Mouse (Mus musculus) forebrain, embryonic 11.5 days (tissue): ENCODE measurements at regions not wholly inside any gene's neighbourhood (a gene's known extent, or its start where the extent isn't known, plus 50 kb on each side); places are given as distances from the start of the nearest gene placed in this dataset.

Experiments used
- ATAC-seq: fragments of 200-750 bp; cut with Nextera tagmentation; replicated peaks from 2 replicates; pipeline ENCODE4 v1.8.0; 2017; ENCODE audit warnings: moderate TSS enrichment; ENCODE audit not compliant: low FRiP score
- DNase-seq: peaks from one replicate; pipeline ENCODE4 v3.0.0-alpha.2; 2017; ENCODE audit warnings: low spot score
- H3K27ac ChIP-seq: fragments of 300-500 bp; sonication (generic); 2 replicates; pipeline ENCODE4 v1.5.1; 2014; ENCODE audit warnings: low read depth, low read length
- H3K27me3 ChIP-seq: fragments of 300-500 bp; sonication (generic); 2 replicates; pipeline ENCODE4 v1.6.1; 2014; ENCODE audit warnings: mild to moderate bottlenecking, low read length, mixed read lengths; ENCODE audit not compliant: control insufficient read depth, insufficient read depth
- H3K36me3 ChIP-seq: fragments of 300-500 bp; sonication (generic); 2 replicates; pipeline ENCODE4 v1.6.1; 2014; ENCODE audit warnings: mild to moderate bottlenecking, low read length, moderate library complexity, mixed read lengths; ENCODE audit not compliant: control insufficient read depth, insufficient read depth
- H3K4me1 ChIP-seq: fragments of 300-500 bp; sonication (generic); replicated peaks from 2 replicates; pipeline ENCODE4 v1.6.1; 2014; ENCODE audit warnings: low read length, mixed read lengths; ENCODE audit not compliant: control insufficient read depth, insufficient read depth
- H3K4me2 ChIP-seq: fragments of 300-500 bp; sonication (generic); 2 replicates; pipeline ENCODE4 v1.6.1; 2014; ENCODE audit warnings: low read depth, mild to moderate bottlenecking, low read length, moderate library complexity, mixed read lengths; ENCODE audit not compliant: severe bottlenecking
- H3K4me3 ChIP-seq: fragments of 300-500 bp; sonication (generic); 2 replicates; pipeline ENCODE4 v1.5.1; 2014; ENCODE audit warnings: low read depth, low read length
- H3K9ac ChIP-seq: fragments of 300-500 bp; sonication (generic); 2 replicates; pipeline ENCODE4 v1.6.1; 2014; ENCODE audit warnings: low read length
- H3K9me3 ChIP-seq: fragments of 300-500 bp; sonication (generic); 2 replicates; pipeline ENCODE4 v1.6.1; 2016; ENCODE audit warnings: low read length, mixed read lengths; ENCODE audit not compliant: control insufficient read depth
- whole genome bisulfite sequencing: fragments of 180-500 bp; shearing (Covaris S2); extraction: QIAGEN DNeasy Blood & Tissue Kit; methylation state at CpG from one replicate; pipeline ENCODE4 v1.1.7; 2014; 5-methylcytosine and 5-hydroxymethylcytosine counted together

DNA sequence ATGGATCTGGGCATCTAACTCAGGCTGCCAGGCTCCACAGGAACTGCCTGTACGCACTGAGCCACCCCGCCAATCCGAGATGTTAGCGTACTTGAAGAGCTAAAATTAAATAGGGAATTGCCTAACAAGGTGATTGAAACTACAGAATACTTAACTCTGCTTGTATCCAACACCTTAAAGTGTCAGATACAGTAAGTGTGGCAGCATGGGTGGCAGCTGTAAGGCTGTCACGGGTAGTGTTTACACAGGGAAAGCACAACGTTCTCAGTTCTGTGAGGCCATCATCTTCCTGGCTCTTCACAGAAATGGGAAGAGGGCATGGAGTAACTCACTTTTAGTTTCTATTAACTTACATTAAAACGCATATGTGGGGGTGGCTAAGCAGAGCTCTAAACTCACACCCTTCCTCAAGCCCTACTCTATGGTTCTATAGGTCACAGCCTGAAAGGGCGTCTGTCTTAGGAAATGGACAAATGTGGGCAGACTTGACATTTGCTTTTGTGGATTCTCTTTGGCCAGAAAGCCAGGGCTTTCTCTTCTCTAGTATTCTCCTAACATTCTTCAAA is 325.2 kb upstream of the Jarid2 start:
- no peak overlapping the region for H3K4me2 ChIP-seq
- H3K27me3 ChIP-seq = no peaks in the 10 kb centered on the region
- 0 out of 2 replicates have a peak, but pooled peaks cover 2% of the 10 kb centered on the region for H3K4me1 ChIP-seq
- DNase-seq (no peak), ATAC-seq (no peak)
- H3K27ac ChIP-seq = no peak overlapping the region
- H3K4me3 ChIP-seq = no peak overlapping the region
- whole genome bisulfite sequencing = 93% methylated on average over 8 of the region's 8 CpGs
- no peak overlapping the region for H3K9ac ChIP-seq
- H3K36me3 ChIP-seq = no peaks in the 10 kb centered on the region
- H3K9me3 ChIP-seq = no peaks in the 10 kb centered on the region

DNA sequence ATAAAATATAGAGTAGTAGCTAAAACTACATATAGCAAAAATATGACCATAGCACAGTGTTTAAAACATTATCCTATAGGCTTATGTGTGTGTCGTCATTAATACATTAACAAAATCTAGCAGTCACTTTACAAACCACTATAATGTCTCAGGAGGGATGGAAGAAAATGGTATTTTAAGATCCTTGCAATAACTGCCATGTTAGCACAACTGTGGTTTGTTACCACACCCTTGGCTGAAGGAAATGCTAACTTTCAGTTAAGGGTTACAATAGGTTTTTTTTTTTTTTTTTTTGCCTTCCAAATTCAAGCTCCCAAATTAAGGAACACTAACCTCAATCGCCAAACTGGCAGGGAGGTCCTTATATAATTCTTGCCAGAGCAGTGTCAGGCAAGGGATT is 322.0 kb upstream of the Jarid2 start:
- no peak overlapping the region for H3K4me2 ChIP-seq
- no peak overlapping the region for H3K27ac ChIP-seq
- no peaks in the 10 kb centered on the region for H3K4me1 ChIP-seq
- ATAC-seq = no peak
- DNase-seq = no peak
- H3K9me3 ChIP-seq = no peaks in the 10 kb centered on the region
- no peaks in the 10 kb centered on the region for H3K36me3 ChIP-seq
- no peaks in the 10 kb centered on the region for H3K27me3 ChIP-seq
- WGBS = 89% methylated on average over 2 of the region's 2 CpGs
- H3K9ac ChIP-seq = no peak overlapping the region
- H3K4me3 ChIP-seq = no peak overlapping the region

DNA sequence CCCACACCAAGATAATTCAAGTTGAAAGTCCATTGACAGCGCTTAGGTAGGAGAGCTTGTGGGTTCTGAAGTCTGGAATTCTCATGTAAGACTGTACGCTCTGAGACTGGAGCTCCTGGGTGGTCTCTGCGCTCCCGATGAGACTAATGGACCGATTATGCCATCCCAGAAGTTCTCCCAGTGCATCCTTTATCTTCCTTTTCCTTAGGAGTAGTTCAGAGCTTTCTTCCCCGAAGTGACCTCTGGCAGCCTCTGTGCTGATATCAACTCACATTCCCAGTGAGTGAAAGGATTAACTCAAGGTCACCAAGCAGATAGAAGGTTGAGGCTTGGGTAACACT is 320.7 kb upstream of the Jarid2 start:
- H3K9me3 ChIP-seq = no peaks in the 10 kb centered on the region
- no peak overlapping the region for H3K4me3 ChIP-seq
- no peaks in the 10 kb centered on the region for H3K36me3 ChIP-seq
- no peak overlapping the region for H3K4me2 ChIP-seq
- H3K27ac ChIP-seq = no peak overlapping the region
- 84% methylated on average over 6 of the region's 6 CpGs for WGBS
- H3K9ac ChIP-seq = no peak overlapping the region
- H3K27me3 ChIP-seq = no peaks in the 10 kb centered on the region
- H3K4me1 ChIP-seq = no peaks in the 10 kb centered on the region
- no peak for ATAC-seq
- no peak for DNase-seq

DNA sequence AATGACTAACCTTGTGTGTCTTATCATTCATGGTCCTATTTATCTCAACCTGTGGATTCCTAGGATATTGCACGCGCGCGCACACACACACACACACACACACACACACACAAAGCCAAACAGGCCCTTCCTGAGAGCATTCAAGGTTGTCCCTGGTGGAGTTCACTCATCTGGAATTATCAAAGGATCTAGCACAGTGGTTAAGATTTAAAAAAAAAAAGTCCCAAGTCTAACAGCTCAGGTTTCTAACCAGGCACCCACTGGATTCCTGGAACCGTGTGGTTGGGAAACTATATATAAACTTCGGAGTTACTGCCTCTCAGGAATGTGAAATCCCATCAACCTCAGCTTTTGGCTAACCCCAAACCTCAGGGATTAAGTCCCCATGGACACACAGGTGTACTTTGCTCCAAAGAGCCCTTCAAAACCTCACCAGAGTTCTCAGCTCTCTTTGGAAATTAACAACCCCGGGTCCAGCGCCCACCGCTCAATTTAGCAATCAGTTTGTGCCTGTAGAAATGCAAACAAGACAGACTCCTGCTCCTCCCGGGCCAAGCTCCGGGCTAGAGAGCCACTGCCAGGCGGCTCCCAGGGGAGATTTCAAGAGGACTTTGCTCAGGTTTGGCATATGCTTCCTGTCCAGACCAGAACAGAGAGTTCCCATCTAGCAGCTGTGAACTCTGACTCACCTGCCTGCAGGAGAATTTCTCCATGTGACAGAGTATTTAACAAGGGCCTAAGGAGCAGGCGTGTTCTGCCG is 320.1 kb upstream of the Jarid2 start:
- H3K9ac ChIP-seq = no peak overlapping the region
- no peaks in the 10 kb centered on the region for H3K36me3 ChIP-seq
- H3K4me3 ChIP-seq = no peak overlapping the region
- DNase-seq (no peak), ATAC-seq (no peak)
- H3K27ac ChIP-seq = no peak overlapping the region
- no peaks in the 10 kb centered on the region for H3K4me1 ChIP-seq
- H3K4me2 ChIP-seq = no peak overlapping the region
- no peaks in the 10 kb centered on the region for H3K27me3 ChIP-seq
- 71% methylated on average over 14 of the region's 14 CpGs for WGBS
- no peaks in the 10 kb centered on the region for H3K9me3 ChIP-seq

DNA sequence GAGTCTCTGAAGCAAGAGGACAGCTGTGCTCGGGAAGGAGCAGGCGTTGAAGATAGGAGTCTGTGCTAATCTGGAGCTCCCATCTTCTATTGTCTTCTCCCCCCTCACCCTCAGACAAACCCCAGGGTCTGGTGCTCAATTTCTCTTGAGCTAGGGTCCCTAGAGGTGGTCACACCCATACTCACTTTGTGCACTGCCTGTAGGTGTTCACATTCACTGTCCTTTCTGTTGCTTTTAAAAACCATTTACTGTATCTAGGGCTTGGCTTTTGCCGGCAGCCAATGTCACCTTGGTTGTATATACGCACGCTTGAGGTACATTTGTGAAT is 319.6 kb upstream of the Jarid2 start:
- Histone ChIP-seq H3K9me3 (no peaks in the 10 kb centered on the region), H3K9ac (no peak overlapping the region), H3K4me3 (no peak overlapping the region), H3K36me3 (no peaks in the 10 kb centered on the region), H3K27me3 (no peaks in the 10 kb centered on the region), H3K27ac (no peak overlapping the region), H3K4me1 (no peaks in the 10 kb centered on the region), H3K4me2 (no peak overlapping the region)
- no peak for ATAC-seq
- no peak for DNase-seq
- 87% methylated on average over 5 of the region's 5 CpGs for WGBS

DNA sequence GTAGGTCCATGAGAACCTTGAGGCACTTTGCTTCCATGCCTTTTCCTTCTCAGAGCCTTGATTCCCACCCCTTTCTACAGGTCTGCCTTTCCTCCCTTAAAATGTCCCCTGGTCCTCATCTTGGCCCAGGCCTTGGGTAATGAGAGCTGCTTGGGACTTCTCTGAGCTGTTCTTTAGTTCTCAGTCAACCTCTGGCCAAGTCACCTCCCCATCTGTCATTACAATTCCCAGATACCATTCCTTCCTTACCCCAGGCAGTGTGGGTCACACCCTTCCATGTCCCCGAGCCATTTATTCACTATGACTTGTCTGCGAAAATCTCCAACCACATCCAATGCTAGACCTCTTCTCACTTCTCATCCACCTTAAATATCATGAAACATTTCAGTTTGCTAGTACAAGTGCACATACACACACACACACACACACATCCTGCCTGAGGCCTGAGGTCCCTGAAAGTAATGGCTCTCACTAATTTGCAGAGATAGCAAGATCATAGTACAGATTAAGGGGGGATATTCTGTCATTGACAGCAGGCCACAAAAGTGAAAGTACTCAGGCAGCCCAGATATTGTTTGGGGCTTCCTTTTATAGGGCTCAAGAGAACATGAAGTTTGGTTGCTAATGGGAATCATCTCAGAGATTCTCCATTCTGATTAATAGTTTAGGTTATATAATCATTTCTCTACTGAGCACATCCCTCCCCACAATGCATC is 317.3 kb upstream of the Jarid2 start:
- Histone ChIP-seq H3K9ac (no peak overlapping the region), H3K27ac (no peak overlapping the region), H3K4me3 (no peak overlapping the region), H3K27me3 (no peaks in the 10 kb centered on the region), H3K4me2 (no peak overlapping the region), H3K36me3 (no peaks in the 10 kb centered on the region), H3K4me1 (peaks cover 2% of the 10 kb centered on the region; the same call in 1 of the 2 replicates), H3K9me3 (no peaks in the 10 kb centered on the region)
- 89% methylated on average over 2 of the region's 2 CpGs for WGBS
- DNase-seq (no peak), ATAC-seq (no peak)

DNA sequence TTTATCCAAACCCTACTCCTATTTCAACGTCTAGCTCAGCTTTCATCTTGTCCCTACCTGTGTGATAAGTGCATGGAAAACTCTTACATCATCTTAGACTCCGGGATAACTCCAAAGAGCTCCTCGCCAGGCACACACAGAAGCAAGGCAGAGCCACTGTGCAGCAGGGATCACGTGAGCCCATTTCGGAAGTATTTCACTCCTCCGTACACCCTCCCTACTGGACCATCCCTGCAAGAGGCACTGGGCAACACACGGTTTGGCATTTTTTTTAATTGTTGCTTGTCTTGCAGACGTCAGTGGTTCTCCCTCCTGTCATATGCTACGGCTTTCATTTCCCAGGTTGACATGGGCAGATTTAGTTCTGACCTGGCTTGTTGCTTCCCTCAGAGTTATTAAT is 316.0 kb upstream of the Jarid2 start:
- Histone ChIP-seq H3K4me2 (no peak overlapping the region), H3K36me3 (no peaks in the 10 kb centered on the region), H3K9me3 (no peaks in the 10 kb centered on the region), H3K27me3 (no peaks in the 10 kb centered on the region), H3K9ac (no peak overlapping the region), H3K27ac (no peak overlapping the region), H3K4me3 (no peak overlapping the region), H3K4me1 (peaks cover 6% of the 10 kb centered on the region; the same call in 1 of the 2 replicates)
- ATAC-seq = no peak
- 83% methylated on average over 9 of the region's 9 CpGs for WGBS
- DNase-seq = no peak

DNA sequence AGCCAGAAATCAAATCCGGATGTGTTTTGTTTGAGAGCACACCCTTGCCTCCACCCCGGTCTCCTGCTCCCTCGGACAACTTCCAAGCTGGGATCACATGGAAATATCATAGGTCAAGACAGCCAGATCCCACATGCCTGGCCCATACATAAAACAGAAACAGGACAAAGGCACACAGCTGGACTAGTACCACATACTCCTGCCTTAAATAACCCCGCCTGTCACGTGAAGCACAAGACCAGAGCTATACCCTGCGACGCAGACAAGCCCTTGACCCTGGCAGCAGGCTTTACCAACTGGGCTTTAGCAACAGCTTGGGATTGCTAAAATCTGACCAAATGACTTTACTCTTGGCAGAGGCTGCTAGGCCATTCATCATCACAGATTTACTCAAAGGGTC is 313.3 kb upstream of the Jarid2 start:
- Histone ChIP-seq H3K27ac (no peak overlapping the region), H3K4me1 (peaks cover 19% of the 10 kb centered on the region; the same call in 1 of the 2 replicates), H3K36me3 (no peaks in the 10 kb centered on the region), H3K4me3 (no peak overlapping the region), H3K27me3 (no peaks in the 10 kb centered on the region), H3K9me3 (no peaks in the 10 kb centered on the region), H3K4me2 (no peak overlapping the region), H3K9ac (no peak overlapping the region)
- DNase-seq (no peak), ATAC-seq (no peak)
- 87% methylated on average over 7 of the region's 7 CpGs for WGBS
